Comparison of ENCODE assay signal across 42 mouse cellular contexts in genomic region chr14:13620531-13620930, GRCm38 (mm10). TPM values are rescaled to one million over a fixed set of nuclear protein-coding genes. Genes with fewer than 3 reads are reported as not detected.
DNase-seq lines count a peak whose midpoint lies in the region; ATAC-seq and TF ChIP-seq lines count a peak whose summit lies in the region.
"Had no signal": no experiment of that assay in that cellular context is flagged by ENCODE, and none has a peak within 500 bp of the region (broad histone marks: within the 10 kb centered on the region; RNA-seq: fewer than 3 reads in every experiment).

No protein-coding gene starts in this region.

- peak; percentile 2 to 8 for DNase-seq in cerebellum, postnatal 10 days
- DNase-seq in cerebellum, adult 2 months, result no peak
- DNase-seq in kidney, postnatal 10 days, result no peak
- DNase-seq in embryo, embryonic 10 days (ENCODE audit: low spot score), result peak; percentile 42
- peak; percentile 65 for DNase-seq in limb, embryonic 10.5 days (ENCODE audit: low spot score)
- DNase-seq in left cerebral cortex, postnatal 14 days (ENCODE audit: low spot score in 2 of 2), result no peak
- DNase-seq: adrenal gland, adult 2 months; cerebellum, adult 8-10 months; cerebellum, postnatal 36 days; gastrocnemius, adult 2 months; gastrocnemius, postnatal 36 days; heart, adult 18-20 months; heart, postnatal 4 days; kidney, adult 9 months; layer of hippocampus, postnatal 36 days; lung, embryonic 14.5 days; right cerebral cortex, adult 18-20 months; right cerebral cortex, postnatal 4 days; thymus, adult 18-20 months; thymus, postnatal 36 days had no signal

- no peaks in the 10 kb centered on the region for H3K27me3 ChIP-seq in cerebellum, adult 2 months (ENCODE audit: control insufficient read depth, insufficient read depth, low read length)
- no peaks in the 10 kb centered on the region for H3K27me3 ChIP-seq in kidney, embryonic 15.5 days
- no peaks in the 10 kb centered on the region for H3K27me3 ChIP-seq in limb, embryonic 10.5 days (ENCODE audit: low read depth, poor library complexity, severe bottlenecking)
- H3K27me3 ChIP-seq: CH12.LX; forebrain, embryonic 15.5 days; heart, embryonic 12.5 days; limb, embryonic 12.5 days; liver, embryonic 15.5 days; midbrain, embryonic 12.5 days had no signal

- H3K4me2 ChIP-seq in kidney, embryonic 15.5 days, result no peak overlapping the region
- H3K4me2 ChIP-seq: forebrain, embryonic 15.5 days; heart, embryonic 12.5 days; limb, embryonic 12.5 days; liver, embryonic 15.5 days; lung, embryonic 14.5 days; midbrain, embryonic 12.5 days had no signal

- intact Hi-C loops in left cerebral cortex, postnatal 14 days (cut with DNase I), result no loop called here

- H3K9me3 ChIP-seq in kidney, embryonic 15.5 days (replicated peaks), result no peaks in the 10 kb centered on the region
- H3K9me3 ChIP-seq in limb, embryonic 10.5 days (replicated peaks), result no peaks in the 10 kb centered on the region
- H3K9me3 ChIP-seq: forebrain, embryonic 15.5 days; heart, embryonic 12.5 days; limb, embryonic 12.5 days; liver, embryonic 15.5 days; midbrain, embryonic 12.5 days had no signal

- no peak for TF ChIP-seq POLR2A in cerebellum, adult 2 months (IDR thresholded peaks at IDR 0.05; ENCODE audit: borderline replicate concordance, insufficient read depth, low read length)

- H3K4me3 ChIP-seq in cerebellum, adult 2 months (replicated peaks; ENCODE audit: insufficient read depth, low read depth, low read length), result no peak overlapping the region
- no peak overlapping the region for H3K4me3 ChIP-seq in kidney, embryonic 15.5 days (replicated peaks)
- no peak overlapping the region for H3K4me3 ChIP-seq in limb, embryonic 10.5 days
- H3K4me3 ChIP-seq: forebrain, embryonic 15.5 days; gastrocnemius, adult 2 months; heart, embryonic 12.5 days; limb, embryonic 12.5 days; liver, embryonic 15.5 days; midbrain, embryonic 12.5 days had no signal

- peak; percentile 46; the same call in 1 of the 2 replicates for ATAC-seq in kidney, embryonic 15.5 days (replicated peaks; ENCODE audit: low FRiP score)
- no peak for ATAC-seq in inflammation-experienced regulatory T-cells, adult 6 months
- ATAC-seq: activated CD4-positive, CD25-positive, alpha-beta regulatory T cell, adult 4 months; forebrain, embryonic 15.5 days; hindbrain, embryonic 16.5 days; intestine, embryonic 16.5 days had no signal

- no peak overlapping the region for H3K27ac ChIP-seq in cerebellum, adult 2 months (ENCODE audit: insufficient read depth, low read length)
- H3K27ac ChIP-seq in kidney, embryonic 15.5 days, result no peak overlapping the region
- H3K27ac ChIP-seq in limb, embryonic 10.5 days, result peak overlapping the region; percentile 46; the same call in 1 of the 2 replicates
- H3K27ac ChIP-seq: forebrain, embryonic 15.5 days; gastrocnemius, adult 2 months; limb, embryonic 12.5 days; liver, embryonic 15.5 days; midbrain, embryonic 12.5 days; stomach, postnatal 0 days had no signal

- no peak overlapping the region for H3K9ac ChIP-seq in kidney, embryonic 15.5 days
- H3K9ac ChIP-seq: forebrain, embryonic 15.5 days; heart, embryonic 12.5 days; limb, embryonic 12.5 days; liver, embryonic 15.5 days; lung, embryonic 14.5 days; midbrain, embryonic 12.5 days had no signal

- no peaks in the 10 kb centered on the region for H3K4me1 ChIP-seq in cerebellum, adult 2 months (ENCODE audit: control insufficient read depth, insufficient read depth, low read length)
- H3K4me1 ChIP-seq in kidney, embryonic 15.5 days, result no peaks in the 10 kb centered on the region
- H3K4me1 ChIP-seq in limb, embryonic 10.5 days, result peaks cover 9% of the 10 kb centered on the region
- H3K4me1 ChIP-seq: forebrain, embryonic 15.5 days; heart, embryonic 12.5 days; limb, embryonic 12.5 days; liver, embryonic 15.5 days; midbrain, embryonic 12.5 days had no signal

- no peak for TF ChIP-seq CTCF in cerebellum, adult 2 months (IDR thresholded peaks at IDR 0.05; ENCODE audit: borderline replicate concordance, insufficient read depth, low read depth, low read length)

- no peaks in the 10 kb centered on the region for H3K36me3 ChIP-seq in kidney, embryonic 15.5 days
- no peaks in the 10 kb centered on the region for H3K36me3 ChIP-seq in limb, embryonic 10.5 days
- H3K36me3 ChIP-seq: forebrain, embryonic 15.5 days; heart, embryonic 12.5 days; limb, embryonic 12.5 days; liver, embryonic 15.5 days; midbrain, embryonic 12.5 days had no signal

- WGBS in cerebellum, adult 2 months, result 28% methylated on average over 2 of the region's 2 CpGs
- 17% methylated on average over 2 of the region's 2 CpGs for WGBS in kidney, embryonic 15.5 days
- WGBS in limb, embryonic 10.5 days, result 8% methylated on average over 2 of the region's 2 CpGs

RNA-seq across cellular contexts. Expression of gene Sntn, which starts 50.1 kb away (rescaled TPM):
- polyA plus RNA-seq in cerebellum, adult 2 months (2012; rRNA removed), result 0.20 and 0.78 TPM in 2 replicates
- polyA plus RNA-seq in kidney, embryonic 15.5 days (2015; fragmentation: Nextera tagmentation; extraction: Ambion mirVana), result not detected in 2 replicates
- not detected in 2 replicates for polyA plus RNA-seq in limb, embryonic 10.5 days (2016; fragmentation: Nextera tagmentation; extraction: Ambion mirVana)
- total RNA-seq in left cerebral cortex, postnatal 14 days (2021), result not detected
- not detected for polyA plus RNA-seq in inflammation-experienced regulatory T-cells, adult 6 months (2017; shearing (Covaris generic))
- total RNA-seq: adrenal gland, adult 2 months; adrenal gland, postnatal 4 days; CH12.LX; ES-E14; gastrocnemius, adult 2 months; gastrocnemius, postnatal 36 days; heart, adult 18-20 months; heart, postnatal 4 days; liver, adult 2 months; megakaryocyte progenitor cell, adult 5-6 weeks had no signal
- polyA plus RNA-seq: activated CD4-positive, CD25-positive, alpha-beta regulatory T cell, adult 4 months; adrenal gland, adult 2 months; C2C12; embryonic facial prominence, embryonic 11.5 days; forebrain, embryonic 15.5 days; heart, embryonic 12.5 days; heart, postnatal 0 days; hindbrain, embryonic 16.5 days; intestine, embryonic 16.5 days; large intestine, adult 2 months; limb, embryonic 12.5 days; liver, adult 2 months; liver, embryonic 15.5 days; lung, embryonic 14.5 days; midbrain, embryonic 12.5 days; neural tube, embryonic 14.5 days; spleen, adult 2 months; stomach, postnatal 0 days had no signal

Comparison
In these comparisons a context has a peak if more than half of its experiments do, and no peak if none do; other contexts are left out.
1. DNase-seq: peak in cerebellum, postnatal 10 days (2 of 2), embryo, embryonic 10 days (single experiment) and limb, embryonic 10.5 days (single experiment); none in cerebellum, adult 2 months (0 of 2), kidney, postnatal 10 days (single experiment) and left cerebral cortex, postnatal 14 days (0 of 2).